Mouse (Mus musculus): ENCODE measurements around the gene Gm340.

GRCm38 (mm10) chr19:41568791-41569190 is 13.4 kb upstream of the Gm340 start:
- no peak for TF ChIP-seq CTCF (IDR thresholded peaks at IDR 0.05; ENCODE audit: low read depth)
- no peak for TF ChIP-seq EP300 (IDR thresholded peaks at IDR 0.05; ENCODE audit: low read depth)

All from liver, embryonic 14.5 days (tissue).